Mouse (Mus musculus): ENCODE measurements around the gene Smbd1.

The Smbd1 gene

GRCm38 (mm10) chr16:32810321-32810720 is at the start of gene Smbd1:
Gene Smbd1, minus strand, starts transcription at chr16:32810477.
- DNase-seq (ENCODE audit: low spot score) = no peak

- peak; percentile 25 for DNase-seq (ENCODE audit: low spot score)
Observed at GRCm38 (mm10) chr16:32858771-32859636, 48.7 kb upstream of the Smbd1 start.

- DNase-seq (ENCODE audit: low spot score) = no peak
Observed at GRCm38 (mm10) chr16:32858356-32858755, 48.1 kb upstream of the Smbd1 start.

GRCm38 (mm10) chr16:32856751-32857150 is 46.5 kb upstream of the Smbd1 start:
- no peak for DNase-seq (ENCODE audit: low spot score)

GRCm38 (mm10) chr16:32854050-32854571 is 43.8 kb upstream of the Smbd1 start:
- DNase-seq (ENCODE audit: low spot score) = peak; percentile 19

- no peak for DNase-seq (ENCODE audit: low spot score)
Observed at GRCm38 (mm10) chr16:32853492-32854049, 43.3 kb upstream of the Smbd1 start.

GRCm38 (mm10) chr16:32849042-32849830 is 39.0 kb upstream of the Smbd1 start:
- DNase-seq (ENCODE audit: low spot score) = no peak

GRCm38 (mm10) chr16:32847103-32847502 is 36.8 kb upstream of the Smbd1 start:
- no peak for DNase-seq (ENCODE audit: low spot score)

- DNase-seq (ENCODE audit: low spot score) = no peak
Observed at GRCm38 (mm10) chr16:32831501-32831900, 21.2 kb upstream of the Smbd1 start.

GRCm38 (mm10) chr16:32829104-32829503 is 18.8 kb upstream of the Smbd1 start:
- no peak for DNase-seq (ENCODE audit: low spot score)

- no peak for DNase-seq (ENCODE audit: low spot score)
Observed at GRCm38 (mm10) chr16:32826521-32826920, 16.2 kb upstream of the Smbd1 start.

GRCm38 (mm10) chr16:32825380-32825779 is 15.1 kb upstream of the Smbd1 start:
- no peak for DNase-seq (ENCODE audit: low spot score)

- DNase-seq (ENCODE audit: low spot score) = no peak
Observed at GRCm38 (mm10) chr16:32824061-32824460, 13.8 kb upstream of the Smbd1 start.

- no peak for DNase-seq (ENCODE audit: low spot score)
Observed at GRCm38 (mm10) chr16:32823487-32823886, 13.2 kb upstream of the Smbd1 start.

- no peak for DNase-seq (ENCODE audit: low spot score)
Observed at GRCm38 (mm10) chr16:32822881-32823280, 12.6 kb upstream of the Smbd1 start.

- DNase-seq (ENCODE audit: low spot score) = no peak
Observed at GRCm38 (mm10) chr16:32822450-32822827, 12.2 kb upstream of the Smbd1 start.

- no peak for DNase-seq (ENCODE audit: low spot score)
Observed at GRCm38 (mm10) chr16:32821772-32822449, 11.6 kb upstream of the Smbd1 start.

GRCm38 (mm10) chr16:32818441-32818840 is 8.2 kb upstream of the Smbd1 start:
- no peak for DNase-seq (ENCODE audit: low spot score)

GRCm38 (mm10) chr16:32818036-32818435 is 7.8 kb upstream of the Smbd1 start:
- no peak for DNase-seq (ENCODE audit: low spot score)

GRCm38 (mm10) chr16:32815160-32815605 is 4.9 kb upstream of the Smbd1 start:
- no peak for DNase-seq (ENCODE audit: low spot score)

- DNase-seq (ENCODE audit: low spot score) = peak; percentile 19
Observed at GRCm38 (mm10) chr16:32814539-32814938, 4.3 kb upstream of the Smbd1 start.

- DNase-seq (ENCODE audit: low spot score) = no peak
Observed at GRCm38 (mm10) chr16:32813771-32814170, 3.5 kb upstream of the Smbd1 start.
